In the genomic region with DNA sequence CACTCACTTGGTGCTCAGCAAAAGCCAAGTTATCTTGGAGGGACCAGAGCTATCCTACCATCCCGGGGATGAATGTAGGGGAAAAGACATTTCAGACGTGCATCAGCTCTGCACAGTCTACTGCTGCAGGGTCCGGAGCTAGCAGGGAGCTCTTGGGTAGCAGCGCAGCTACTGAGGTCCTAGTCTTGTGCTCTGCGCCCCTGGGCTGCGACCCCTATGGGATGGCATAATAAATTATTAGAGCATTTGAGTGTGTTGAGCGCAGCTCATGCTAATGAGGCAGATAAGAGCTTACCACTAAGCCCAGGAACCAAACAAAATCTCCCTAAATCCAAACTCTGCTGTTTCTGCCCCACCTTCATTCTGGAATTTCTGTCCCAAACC, we compare ENCODE assay signal across 17 mouse cellular contexts. TPM values are rescaled to one million over a fixed set of nuclear protein-coding genes. Genes with fewer than 3 reads are reported as not detected.
DNase-seq lines count a peak whose midpoint lies in the region; ATAC-seq and TF ChIP-seq lines count a peak whose summit lies in the region.
"Had no signal": no experiment of that assay in that cellular context is flagged by ENCODE, and none has a peak within 500 bp of the region (broad histone marks: within the 10 kb centered on the region; RNA-seq: fewer than 3 reads in every experiment).

No protein-coding gene starts in this region.

- intact Hi-C loops in heart, adult 2 months (cut with DNase I): loop anchor here (10.0 kb wide), 1 partner anchor 407 kb away; no protein-coding TSS in a partner anchor

- peak; percentile 35; the same call in 1 of the 2 replicates for TF ChIP-seq CTCF in brain, embryonic 14.5 days (IDR thresholded peaks at IDR 0.05; ENCODE audit: borderline replicate concordance, extremely low read depth, insufficient read depth, insufficient read length)
- peak; percentile 30 for TF ChIP-seq CTCF in midbrain, postnatal 0 days (IDR thresholded peaks at IDR 0.05)
- TF ChIP-seq CTCF in heart, adult 2 months (IDR thresholded peaks at IDR 0.05): no peak

- H3K9me3 ChIP-seq in forebrain, embryonic 10.5 days: peaks cover 7% of the 10 kb centered on the region; the same call in 1 of the 2 replicates
- H3K9me3 ChIP-seq in hindbrain, embryonic 14.5 days (ENCODE audit: control insufficient read depth, low read length): peaks cover 5% of the 10 kb centered on the region; the same call in 1 of the 2 replicates
- no peaks in the 10 kb centered on the region for H3K9me3 ChIP-seq in midbrain, postnatal 0 days (ENCODE audit: low read length)
- H3K9me3 ChIP-seq: embryonic facial prominence, embryonic 15.5 days had no signal

- 0 out of 2 replicates have a peak, but pooled peaks have one; percentile 9 for TF ChIP-seq POLR2A in brain, embryonic 14.5 days (IDR thresholded peaks at IDR 0.05; ENCODE audit: borderline replicate concordance, extremely low read depth, insufficient read depth, insufficient read length, poor library complexity, severe bottlenecking)
- TF ChIP-seq POLR2A in heart, adult 2 months (IDR thresholded peaks at IDR 0.05; ENCODE audit: insufficient read depth, low read depth, low read length): no peak

- 11% methylated on average over 7 of the region's 7 CpGs for WGBS in forebrain, embryonic 10.5 days
- 4% methylated on average over 7 of the region's 7 CpGs for WGBS in hindbrain, embryonic 14.5 days
- WGBS in midbrain, postnatal 0 days: 2% methylated on average over 7 of the region's 7 CpGs
- WGBS in heart, adult 2 months: 23% methylated on average over 7 of the region's 7 CpGs

- H3K4me1 ChIP-seq in forebrain, embryonic 10.5 days: peaks cover 41% of the 10 kb centered on the region
- H3K4me1 ChIP-seq in hindbrain, embryonic 14.5 days (replicated peaks; ENCODE audit: control insufficient read depth, insufficient read depth, low read length): no peaks in the 10 kb centered on the region; the same call in 1 of the 2 replicates
- H3K4me1 ChIP-seq in midbrain, postnatal 0 days (ENCODE audit: insufficient read depth, low read length): 0 out of 2 replicates have a peak, but pooled peaks cover 2% of the 10 kb centered on the region
- H3K4me1 ChIP-seq in heart, adult 2 months (ENCODE audit: control insufficient read depth, insufficient read depth, low read length): no peaks in the 10 kb centered on the region
- H3K4me1 ChIP-seq: embryonic facial prominence, embryonic 15.5 days had no signal

- H3K27me3 ChIP-seq in forebrain, embryonic 10.5 days (ENCODE audit: poor library complexity, severe bottlenecking): peaks cover 94% of the 10 kb centered on the region
- peaks cover 20% of the 10 kb centered on the region for H3K27me3 ChIP-seq in hindbrain, embryonic 14.5 days (ENCODE audit: control insufficient read depth, insufficient read depth, low read length)
- H3K27me3 ChIP-seq in midbrain, postnatal 0 days (ENCODE audit: insufficient read depth, low read length): 0 out of 2 replicates have a peak, but pooled peaks cover 3% of the 10 kb centered on the region
- H3K27me3 ChIP-seq in heart, adult 2 months (ENCODE audit: control insufficient read depth, insufficient read depth, low read length): peaks cover 3% of the 10 kb centered on the region

- H3K79me2 ChIP-seq in heart, adult 2 months (replicated peaks; ENCODE audit: control insufficient read depth, insufficient read depth, low read length): no peaks in the 10 kb centered on the region

- peak overlapping the region; percentile 43 for H3K4me3 ChIP-seq in forebrain, embryonic 10.5 days
- peak overlapping the region; percentile 13; the same call in 1 of the 2 replicates for H3K4me3 ChIP-seq in hindbrain, embryonic 14.5 days (replicated peaks; ENCODE audit: low read length)
- no peak overlapping the region for H3K4me3 ChIP-seq in midbrain, postnatal 0 days (ENCODE audit: low read depth, low read length)
- H3K4me3 ChIP-seq in heart, adult 2 months: no peak overlapping the region
- H3K4me3 ChIP-seq: embryonic facial prominence, embryonic 15.5 days; gastrocnemius, adult 2 months; myocyte had no signal

- ATAC-seq in hindbrain, embryonic 14.5 days (ENCODE audit: low FRiP score): peak; percentile 68
- ATAC-seq in midbrain, postnatal 0 days (ENCODE audit: low FRiP score): peak; percentile 57; the same call in 1 of the 2 replicates

- no peaks in the 10 kb centered on the region for H3K36me3 ChIP-seq in forebrain, embryonic 10.5 days (replicated peaks)
- H3K36me3 ChIP-seq in hindbrain, embryonic 14.5 days (replicated peaks; ENCODE audit: control insufficient read depth, insufficient read depth): no peaks in the 10 kb centered on the region
- no peaks in the 10 kb centered on the region for H3K36me3 ChIP-seq in midbrain, postnatal 0 days (ENCODE audit: insufficient read depth, low read length)
- no peaks in the 10 kb centered on the region for H3K36me3 ChIP-seq in heart, adult 2 months (ENCODE audit: control insufficient read depth, insufficient read depth, low read length)
- H3K36me3 ChIP-seq: embryonic facial prominence, embryonic 15.5 days had no signal

- DNase-seq in brain, embryonic 14.5 days (ENCODE audit: low read depth): peak; percentile 74
- DNase-seq in forebrain, embryonic 10.5 days (ENCODE audit: extremely low spot score, low spot score): peak; percentile 33
- no peak for DNase-seq in hindbrain, embryonic 14.5 days (ENCODE audit: low spot score)
- DNase-seq in midbrain, postnatal 0 days (ENCODE audit: low spot score): no peak
- no peak for DNase-seq in spleen, adult 18-20 months
- no peak for DNase-seq in heart, adult 2 months
- no peak for DNase-seq in cerebellum, adult 8-10 months
- DNase-seq in kidney, postnatal 36 days: no peak
- DNase-seq: gastrocnemius, adult 2 months; kidney, postnatal 4 days; lung, postnatal 14 days; right cerebral cortex, postnatal 25 days had no signal

- no peak overlapping the region for H3K9ac ChIP-seq in hindbrain, embryonic 14.5 days
- no peak overlapping the region for H3K9ac ChIP-seq in midbrain, postnatal 0 days (replicated peaks; ENCODE audit: low read length, poor library complexity, severe bottlenecking)
- H3K9ac ChIP-seq in heart, adult 2 months (ENCODE audit: low read depth, low read length): no peak overlapping the region
- H3K9ac ChIP-seq: embryonic facial prominence, embryonic 15.5 days had no signal

- peak overlapping the region; percentile 43 for H3K4me2 ChIP-seq in hindbrain, embryonic 14.5 days (replicated peaks)
- peak overlapping the region; percentile 41 for H3K4me2 ChIP-seq in midbrain, postnatal 0 days (ENCODE audit: low read depth, low read length, poor library complexity, severe bottlenecking)
- H3K4me2 ChIP-seq: embryonic facial prominence, embryonic 15.5 days; heart, embryonic 11.5 days had no signal

- peak overlapping the region; percentile 76 for H3K27ac ChIP-seq in forebrain, embryonic 10.5 days
- no peak overlapping the region for H3K27ac ChIP-seq in hindbrain, embryonic 14.5 days
- H3K27ac ChIP-seq in midbrain, postnatal 0 days (ENCODE audit: low read depth, low read length): no peak overlapping the region
- H3K27ac ChIP-seq in heart, adult 2 months: no peak overlapping the region
- H3K27ac ChIP-seq: embryonic facial prominence, embryonic 15.5 days; gastrocnemius, adult 2 months had no signal

- TF ChIP-seq EP300 in heart, adult 2 months (IDR thresholded peaks at IDR 0.05; ENCODE audit: insufficient read depth, low read depth, low read length): no peak

RNA-seq across cellular contexts. Expression of a gene that starts 8.2 kb away (rescaled TPM):
- 46.5 and 48.3 TPM in 2 replicates for polyA plus RNA-seq in brain, embryonic 14.5 days (2012; rRNA removed)
- 15.6 and 17.3 TPM in 2 replicates for polyA plus RNA-seq in forebrain, embryonic 10.5 days (2016; fragmentation: Nextera tagmentation; extraction: Ambion mirVana)
- 9.3 and 13.5 TPM in 2 replicates for polyA plus RNA-seq in hindbrain, embryonic 14.5 days (2014; fragmentation: Nextera tagmentation; extraction: Ambion mirVana)
- total RNA-seq in midbrain, postnatal 0 days (2014; rRNA removed): 9.2 and 16.3 TPM in 2 replicates
- 2.5 and 2.8 TPM in 2 replicates for polyA plus RNA-seq in midbrain, postnatal 0 days (2015; fragmentation: Nextera tagmentation; extraction: Ambion mirVana)
- under 1 TPM in 1 of 2 experiments, not detected in 1; 0.10 TPM for total RNA-seq in heart, adult 2 months (2021)
- polyA plus RNA-seq in heart, adult 2 months (2012; rRNA removed): 0.06 TPM in 1 of 2 replicates, not detected in the other
- total RNA-seq: gastrocnemius, adult 2 months; liver, adult 2 months had no signal
- polyA plus RNA-seq: liver, adult 2 months; myocyte had no signal

RNA-seq across cellular contexts. Expression of a gene that starts 19.9 kb away (rescaled TPM):
- not detected in 2 replicates for polyA plus RNA-seq in brain, embryonic 14.5 days (2012; rRNA removed)
- polyA plus RNA-seq in forebrain, embryonic 10.5 days (2016; fragmentation: Nextera tagmentation; extraction: Ambion mirVana): not detected in 2 replicates
- 0.12 and 0.29 TPM in 2 replicates for polyA plus RNA-seq in hindbrain, embryonic 14.5 days (2014; fragmentation: Nextera tagmentation; extraction: Ambion mirVana)
- not detected in 2 replicates for total RNA-seq in midbrain, postnatal 0 days (2014; rRNA removed)
- polyA plus RNA-seq in midbrain, postnatal 0 days (2015; fragmentation: Nextera tagmentation; extraction: Ambion mirVana): 0.09 and 0.18 TPM in 2 replicates
- total RNA-seq in heart, adult 2 months (2021): 10 to 100 TPM; 11.2 to 12.0 TPM
- polyA plus RNA-seq in heart, adult 2 months (2012; rRNA removed): 0.14 and 0.56 TPM in 2 replicates
- total RNA-seq: gastrocnemius, adult 2 months had no signal
- polyA plus RNA-seq: embryonic facial prominence, embryonic 15.5 days; myocyte; urinary bladder, adult 2 months had no signal

Comparison
In these comparisons a context has a peak if more than half of its experiments do, and no peak if none do; other contexts are left out.
1. DNase-seq: peak in brain, embryonic 14.5 days (single experiment) and forebrain, embryonic 10.5 days (single experiment); none in hindbrain, embryonic 14.5 days (single experiment), midbrain, postnatal 0 days (single experiment), spleen, adult 18-20 months (0 of 2), heart, adult 2 months (0 of 2), cerebellum, adult 8-10 months (single experiment) and kidney, postnatal 36 days (0 of 2).
2. H3K4me3 ChIP-seq: peak in forebrain, embryonic 10.5 days (single experiment) and hindbrain, embryonic 14.5 days (single experiment); none in midbrain, postnatal 0 days (single experiment) and heart, adult 2 months (single experiment).